Mouse (Mus musculus): ENCODE data around the gene Ubiad1. TPM values are rescaled to one million over a fixed set of nuclear protein-coding genes. Genes with fewer than 3 reads are reported as not detected.

Gene Ubiad1
- total RNA-seq, 2 experiments from 2014 or later, result 8.1 to 8.7 TPM

- DNase-seq (ENCODE audit: low spot score in 2 of 2), result peak; percentile 35 to 58
- H3K4me3 ChIP-seq, result no peak overlapping the region
- no peak for TF ChIP-seq CTCF (conservative IDR thresholded peaks at IDR 0.05)
- no peak overlapping the region for H3K27ac ChIP-seq
Measured at GRCm38 (mm10) chr4:148466511-148467079, 22.0 kb upstream of the Ubiad1 start.

DNA sequence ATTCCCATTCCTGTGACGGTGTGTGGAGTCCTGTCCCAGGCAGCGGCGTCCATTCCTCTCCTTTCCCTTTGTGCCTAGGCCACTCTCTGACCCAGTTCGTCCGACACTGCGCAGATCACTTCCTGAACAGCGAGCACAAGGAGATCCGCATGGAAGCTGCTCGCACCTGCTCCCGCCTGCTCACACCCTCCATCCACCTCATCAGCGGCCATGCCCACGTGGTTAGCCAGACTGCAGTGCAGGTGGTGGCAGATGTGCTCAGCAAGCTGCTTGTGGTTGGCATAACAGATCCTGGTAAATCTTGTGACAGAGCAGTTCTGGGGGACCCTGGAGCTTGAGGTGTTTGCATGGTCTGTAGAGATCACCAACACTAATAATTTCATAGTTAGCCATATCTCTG lies 20.3 kb upstream of the Ubiad1 start:
- no peak for TF ChIP-seq CTCF (conservative IDR thresholded peaks at IDR 0.05)
- Histone ChIP-seq H3K4me3 (no peak overlapping the region), H3K27ac (no peak overlapping the region)
- no peak for DNase-seq (ENCODE audit: low spot score in 2 of 2)

- no peak overlapping the region for H3K4me3 ChIP-seq
- no peak overlapping the region for H3K27ac ChIP-seq
- DNase-seq (ENCODE audit: low spot score in 2 of 2), result no peak
- no peak for TF ChIP-seq CTCF (conservative IDR thresholded peaks at IDR 0.05)
Measured at GRCm38 (mm10) chr4:148464301-148464700, 19.7 kb upstream of the Ubiad1 start.

DNA sequence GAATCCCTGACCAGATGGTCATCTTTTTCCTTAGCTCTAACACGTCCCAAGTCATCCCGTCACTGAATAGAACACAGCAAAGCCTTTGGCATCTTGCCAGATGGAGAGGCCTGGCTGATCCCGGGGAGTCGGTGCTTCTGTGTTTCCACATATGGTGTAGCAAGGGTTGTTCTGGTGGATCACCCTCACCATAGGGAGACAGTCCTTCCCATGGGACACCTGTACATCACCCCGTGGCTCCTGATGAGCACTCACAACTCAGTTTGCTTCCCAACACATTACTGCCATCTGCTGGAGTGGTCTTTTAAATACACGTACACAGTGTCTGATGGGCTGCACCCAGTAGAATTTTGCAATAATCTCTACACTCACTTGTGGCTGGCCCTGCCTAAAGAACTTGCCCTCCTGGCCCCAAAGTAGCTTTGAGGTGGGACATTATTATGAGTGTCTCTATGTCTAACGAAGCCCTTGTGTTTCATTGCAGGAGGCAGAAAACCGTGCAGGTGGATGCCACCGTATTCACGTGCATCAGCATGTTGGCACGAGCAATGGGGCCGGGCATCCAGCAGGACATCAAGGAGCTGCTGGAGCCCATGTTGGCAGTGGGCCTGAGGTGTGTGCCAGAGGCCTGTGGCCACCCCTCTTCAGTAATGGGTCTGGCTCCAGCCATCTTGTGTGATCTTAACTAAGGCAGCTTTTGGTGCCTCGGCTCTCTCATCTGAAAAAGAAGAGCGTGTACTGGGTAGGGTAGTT lies 18.8 kb upstream of the Ubiad1 start:
- peak; percentile 33 to 58 for DNase-seq (ENCODE audit: low spot score in 2 of 2)
- TF ChIP-seq CTCF (conservative IDR thresholded peaks at IDR 0.05), result peak; percentile 78
- H3K27ac ChIP-seq, result no peak overlapping the region
- H3K4me3 ChIP-seq, result no peak overlapping the region

- TF ChIP-seq CTCF (conservative IDR thresholded peaks at IDR 0.05), result no peak
- Histone ChIP-seq H3K4me3 (no peak overlapping the region), H3K27ac (no peak overlapping the region)
- DNase-seq (ENCODE audit: low spot score in 2 of 2), result no peak
Measured at GRCm38 (mm10) chr4:148462717-148463116, 18.1 kb upstream of the Ubiad1 start.

GRCm38 (mm10) chr4:148461772-148462171 lies 17.2 kb upstream of the Ubiad1 start:
- Histone ChIP-seq H3K27ac (no peak overlapping the region), H3K4me3 (no peak overlapping the region)
- DNase-seq (ENCODE audit: low spot score in 2 of 2), result no peak
- peak; percentile 56 for TF ChIP-seq CTCF (conservative IDR thresholded peaks at IDR 0.05)

DNA sequence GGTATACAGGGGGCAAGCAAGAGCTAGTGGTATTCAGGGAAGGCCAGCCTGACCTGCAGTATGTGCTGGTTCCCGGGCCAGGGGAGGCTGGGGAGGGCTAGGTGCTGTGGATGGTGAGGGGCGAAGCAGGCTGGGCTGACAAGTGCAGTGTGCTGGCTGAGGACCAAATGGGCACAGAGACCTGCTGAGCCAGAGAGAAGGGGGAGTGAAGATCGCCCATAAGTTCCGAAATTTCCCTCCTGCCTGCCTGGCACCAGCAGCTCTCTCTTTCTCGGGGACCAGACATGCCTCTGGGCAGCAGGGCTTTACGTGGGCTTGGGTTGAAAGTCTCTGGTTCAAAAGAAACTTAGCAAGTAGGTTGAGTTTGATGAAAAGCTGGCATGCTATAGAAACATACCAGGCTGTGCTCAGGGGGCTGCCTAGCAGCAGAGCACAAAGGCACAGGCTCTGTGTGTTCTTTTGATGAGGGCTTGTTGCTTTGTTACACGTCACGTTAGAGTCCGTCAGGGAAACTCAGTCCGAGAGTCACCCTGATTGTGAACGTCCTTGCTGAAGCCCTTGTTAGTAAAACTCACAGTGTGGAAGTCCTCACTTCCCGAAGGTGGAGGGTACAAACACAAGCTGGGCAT lies 16.2 kb upstream of the Ubiad1 start:
- DNase-seq (ENCODE audit: low spot score in 2 of 2), result no peak
- TF ChIP-seq CTCF (conservative IDR thresholded peaks at IDR 0.05), result no peak
- Histone ChIP-seq H3K27ac (peak overlapping the region; percentile 51; the same call in 1 of the 2 replicates), H3K4me3 (no peak overlapping the region)

DNA sequence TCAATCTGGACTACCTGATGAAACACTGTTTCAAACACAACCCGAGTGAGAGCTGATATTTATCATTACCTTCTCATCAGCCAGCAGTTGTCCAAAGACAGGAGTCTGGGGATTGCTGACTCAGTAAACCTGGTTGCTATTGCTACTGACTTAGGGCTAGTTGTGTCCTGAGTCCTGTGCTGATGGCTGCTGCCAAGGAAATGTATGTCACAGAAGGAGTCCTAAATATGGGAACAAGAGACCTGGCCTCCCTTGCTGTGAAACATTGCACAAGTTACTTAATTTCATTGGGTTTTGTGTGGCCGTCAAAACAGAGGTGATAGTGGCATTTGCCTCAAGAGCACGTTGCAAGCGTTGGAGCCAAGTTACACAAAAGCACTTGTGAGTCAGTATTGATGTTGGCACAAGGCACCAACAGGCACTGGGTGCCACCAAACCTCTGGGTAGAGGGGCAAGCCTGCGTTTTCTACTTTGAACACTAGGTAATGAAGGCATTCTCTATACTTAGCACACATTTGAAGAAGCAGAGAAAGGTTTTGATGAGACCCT lies 11.0 kb upstream of the Ubiad1 start:
- H3K4me3 ChIP-seq, result no peak overlapping the region
- no peak for TF ChIP-seq CTCF (conservative IDR thresholded peaks at IDR 0.05)
- no peak for DNase-seq (ENCODE audit: low spot score in 2 of 2)
- H3K27ac ChIP-seq, result no peak overlapping the region

- no peak overlapping the region for H3K27ac ChIP-seq
- TF ChIP-seq CTCF (conservative IDR thresholded peaks at IDR 0.05), result no peak
- no peak overlapping the region for H3K4me3 ChIP-seq
- DNase-seq (ENCODE audit: low spot score in 2 of 2), result no peak
Measured at GRCm38 (mm10) chr4:148453707-148454106, 9.1 kb upstream of the Ubiad1 start.

- Histone ChIP-seq H3K4me3 (peak overlapping the region; percentile 93), H3K27ac (peak overlapping the region; percentile 89)
- no peak for DNase-seq (ENCODE audit: low spot score in 2 of 2)
- TF ChIP-seq CTCF (conservative IDR thresholded peaks at IDR 0.05), result no peak
Measured at GRCm38 (mm10) chr4:148448853-148449245, 4.3 kb upstream of the Ubiad1 start.

DNA sequence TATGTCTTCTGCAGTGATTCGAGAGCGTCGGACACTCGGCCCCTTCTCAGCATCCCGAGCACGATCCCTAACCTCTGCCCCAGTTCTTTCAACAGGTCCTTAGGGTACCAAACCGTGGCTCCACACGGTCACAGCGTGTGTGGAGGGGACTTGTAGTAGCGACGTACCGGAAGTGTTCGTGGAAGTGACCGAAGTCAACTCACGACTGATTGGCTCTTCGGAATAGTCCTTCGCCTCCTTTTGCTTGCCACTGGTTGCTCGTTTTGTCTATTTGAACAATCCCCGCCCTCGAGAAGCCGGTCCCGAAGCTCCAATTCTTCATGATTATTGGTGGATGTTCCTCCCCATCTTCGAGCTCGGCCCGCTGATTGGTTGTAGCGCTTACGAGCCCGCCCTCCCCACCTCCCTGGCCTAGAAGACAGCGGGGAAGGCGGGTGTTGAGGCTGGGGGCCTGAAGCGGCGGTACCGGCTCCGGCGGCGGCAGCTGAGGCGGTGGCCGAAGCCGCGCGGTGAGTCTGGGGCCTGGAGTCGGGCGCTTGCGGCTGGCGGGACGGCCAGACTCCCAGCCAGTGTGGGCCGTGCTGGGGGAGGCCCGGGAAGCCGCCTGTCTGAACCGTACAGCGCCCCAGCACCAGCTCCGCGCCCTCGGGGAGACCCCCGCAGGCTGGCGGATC lies 3.7 kb upstream of the Ubiad1 start, which contains the start of gene Mtor:
Mtor (plus strand) TSS at position 433 of the 674 bp plus-strand sequence.
- H3K27ac ChIP-seq, result peak within 1 kb of the TSS; percentile 89
- DNase-seq (ENCODE audit: low spot score in 2 of 2), result peak; percentile 92 to 98
- H3K4me3 ChIP-seq, result peak within 1 kb of the TSS; percentile 93

GRCm38 (mm10) chr4:148442598-148442997 lies 2.0 kb downstream of the Ubiad1 start:
- Histone ChIP-seq H3K27ac (no peak overlapping the region), H3K4me3 (no peak overlapping the region)
- no peak for DNase-seq (ENCODE audit: low spot score in 2 of 2)
- TF ChIP-seq CTCF (conservative IDR thresholded peaks at IDR 0.05), result no peak

More for the DNA sequence above, 3.7 kb upstream of the Ubiad1 start, which contains the start of gene Mtor:
- TF ChIP-seq CTCF (conservative IDR thresholded peaks at IDR 0.05), result no peak

DNA sequence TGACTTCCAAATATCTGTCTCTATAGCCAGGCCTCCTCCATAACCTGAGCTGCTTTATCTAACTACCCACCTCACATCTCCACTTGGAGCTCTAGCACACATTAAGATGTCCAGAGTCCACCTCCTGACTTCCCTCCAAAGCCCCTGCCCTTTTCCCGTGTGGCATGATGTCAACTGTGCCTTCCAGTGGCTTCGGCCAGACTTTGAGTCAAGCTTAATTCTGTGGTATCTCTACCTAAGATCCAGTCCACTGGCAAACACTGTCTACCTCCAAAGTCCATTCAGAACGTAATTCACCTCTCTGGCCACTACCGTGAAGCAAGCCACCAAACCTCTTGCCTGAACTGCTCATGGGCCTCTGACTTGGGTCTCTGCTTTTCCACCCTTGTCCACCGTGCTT lies 2.6 kb downstream of the Ubiad1 start:
- Histone ChIP-seq H3K27ac (no peak overlapping the region), H3K4me3 (no peak overlapping the region)
- TF ChIP-seq CTCF (conservative IDR thresholded peaks at IDR 0.05), result no peak
- no peak for DNase-seq (ENCODE audit: low spot score in 2 of 2)
